Mouse (Mus musculus) urinary bladder, adult 2 months (tissue): ENCODE data around the gene Gbp5. TPM values are rescaled to one million over a fixed set of nuclear protein-coding genes. Genes with fewer than 3 reads are reported as not detected.

Experiments used
- DNase-seq: peaks from one replicate; pipeline ENCODE4 v3.0.0; 2022; ENCODE audit warnings: low spot score
- polyA plus RNA-seq: library from polyadenylated mRNA; depleted of rRNA; stranded (reverse); fragments of >200 nt; gene quantifications from 2 replicates; pipeline ENCODE4 v1.2.3, GENCODE M21; 2012; rRNA removed

The Gbp5 gene
- 18.0 and 31.9 TPM in 2 replicates for polyA plus RNA-seq

DNA sequence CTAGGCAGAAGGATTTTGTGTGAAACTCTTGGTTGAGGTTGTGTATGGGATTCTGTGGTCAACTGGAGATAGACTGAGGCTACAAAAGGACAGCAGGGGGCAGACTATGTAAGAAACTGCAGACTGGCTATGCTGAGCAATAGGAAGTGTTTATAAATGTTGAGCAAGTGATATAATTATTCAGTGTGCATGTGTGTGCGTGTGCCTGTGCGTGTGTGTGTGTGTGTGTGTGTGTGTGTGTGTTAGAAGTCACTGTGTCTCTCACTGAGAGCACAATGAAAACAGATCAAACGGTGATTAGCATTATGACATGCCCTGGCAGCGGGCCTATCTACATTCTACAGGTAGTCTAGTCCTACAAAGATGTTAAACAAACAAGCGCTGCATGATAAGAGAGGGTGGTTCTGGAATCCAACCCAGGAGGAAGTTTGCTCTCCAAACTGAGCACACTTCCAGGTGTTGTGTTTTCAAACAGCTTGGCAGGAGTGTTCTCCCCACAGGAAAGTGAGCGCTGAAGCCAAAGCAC, at the start of gene Gbp5:
TSS of gene Gbp5 (plus strand) at position 443 of the 526 bp plus-strand sequence.
- DNase-seq, result peak; percentile 61

DNA sequence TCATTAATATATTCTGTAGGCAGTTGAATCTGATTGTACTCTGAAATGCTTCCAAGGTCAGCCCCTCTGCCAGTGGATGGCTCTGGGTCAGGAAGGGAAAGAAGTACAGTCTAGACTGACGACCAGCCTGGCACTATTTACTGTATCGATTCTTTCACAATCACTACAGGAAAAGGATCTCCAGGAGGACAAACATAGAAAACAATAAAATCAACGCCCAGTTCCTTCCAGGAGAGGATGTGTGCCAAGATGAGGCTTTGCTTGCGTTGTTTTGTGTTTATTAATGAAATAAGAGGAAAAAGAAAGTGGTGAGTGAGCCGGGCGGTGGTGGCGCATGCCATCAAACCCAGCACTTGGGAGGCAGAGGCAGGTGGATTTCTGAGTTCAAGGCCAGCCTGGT, 39.6 kb upstream of the Gbp5 start:
- DNase-seq, result no peak

DNA sequence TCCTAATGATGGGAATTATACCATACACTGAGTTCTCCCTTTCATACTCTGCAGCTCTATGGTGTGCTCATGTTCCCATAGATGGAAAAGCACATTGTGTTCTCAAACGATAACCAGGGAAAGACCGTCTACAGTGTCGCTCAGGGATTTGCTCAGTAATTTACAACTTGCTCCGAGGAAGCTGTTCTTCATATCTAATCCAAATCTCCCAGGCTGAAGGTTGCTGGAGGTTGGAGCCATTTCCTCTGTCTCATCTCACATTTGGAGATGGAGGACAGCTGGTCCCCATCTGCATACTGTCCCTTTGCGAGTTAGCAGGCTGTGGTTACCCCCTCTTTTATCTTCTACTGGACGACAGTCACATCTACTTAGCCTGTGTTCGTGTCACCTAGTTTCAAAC, 34.5 kb upstream of the Gbp5 start:
- no peak for DNase-seq

DNA sequence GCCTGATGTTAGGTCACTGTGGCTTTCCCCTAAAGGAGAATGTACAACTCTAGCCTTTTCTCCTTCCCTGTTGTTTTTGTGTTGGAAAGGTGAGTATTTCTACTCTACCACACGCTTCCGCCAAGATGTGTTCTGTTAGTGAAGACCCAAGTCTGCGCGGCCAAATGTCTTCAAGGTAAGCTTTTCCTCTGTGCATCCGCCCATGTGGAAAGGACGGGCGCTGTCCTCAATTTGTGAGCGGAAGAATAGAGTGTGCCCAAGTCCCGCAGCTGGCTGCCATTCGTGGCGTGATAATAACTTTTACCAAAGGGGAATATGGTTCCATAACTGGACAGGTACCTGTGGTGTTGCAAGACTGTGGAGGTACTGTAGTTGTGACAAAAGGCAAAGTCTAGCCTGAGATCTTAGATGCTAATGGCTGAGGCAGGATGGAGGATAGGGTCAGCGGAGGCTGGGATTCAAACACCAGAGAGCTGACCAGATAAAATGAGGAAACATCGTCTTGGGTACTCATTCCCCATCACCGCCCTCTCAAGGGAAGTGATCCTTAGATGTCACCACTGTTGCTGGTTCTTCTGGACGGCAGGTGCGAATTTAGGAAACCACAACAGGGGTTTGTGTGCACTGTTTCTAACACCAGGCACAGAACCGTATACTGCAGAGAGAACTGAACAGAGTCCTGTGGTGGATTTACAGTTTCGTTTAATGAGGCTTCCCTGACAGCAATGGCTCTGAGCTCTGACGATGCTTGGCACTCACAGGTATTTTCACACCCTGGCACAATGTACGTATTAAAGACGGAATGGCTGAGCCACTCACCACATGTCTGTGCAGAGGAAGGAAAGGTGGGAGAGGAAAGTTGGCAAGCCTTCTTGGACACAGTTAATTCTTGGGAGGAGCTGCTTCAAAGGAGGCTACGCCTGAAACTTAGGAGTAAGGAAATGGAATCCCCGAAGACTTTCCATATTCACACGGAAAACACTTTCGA, 30.7 kb upstream of the Gbp5 start:
- DNase-seq, result no peak

DNA sequence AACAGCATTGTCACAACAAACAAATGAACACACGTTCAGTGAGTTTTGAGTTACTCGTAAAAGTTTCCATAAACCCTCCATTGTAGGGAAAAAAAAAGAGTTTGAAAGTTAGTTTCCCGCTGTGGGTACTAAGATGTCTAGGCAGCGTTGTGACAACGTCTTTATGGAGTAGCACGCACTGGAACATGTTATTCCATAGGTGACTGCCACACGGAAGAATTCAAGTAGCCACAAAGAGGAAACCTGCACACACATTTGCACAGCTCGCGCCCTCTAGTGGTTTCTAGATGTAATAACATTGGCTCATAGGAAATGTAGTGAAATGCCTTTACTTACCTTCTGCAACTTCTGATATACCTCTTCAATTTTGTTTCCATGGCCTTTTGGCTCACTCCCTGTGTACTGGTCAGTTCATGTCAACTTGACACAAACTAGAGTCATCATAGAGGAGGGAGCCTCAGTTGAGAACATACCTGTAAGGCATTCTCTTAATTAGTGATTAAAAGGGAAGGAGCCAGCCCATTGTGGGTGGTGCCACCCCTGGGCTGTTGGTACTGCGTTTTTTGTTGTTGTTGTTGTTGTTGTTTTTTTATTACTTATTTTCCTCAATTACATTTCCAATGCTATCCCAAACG, 19.3 kb upstream of the Gbp5 start:
- no peak for DNase-seq

DNA sequence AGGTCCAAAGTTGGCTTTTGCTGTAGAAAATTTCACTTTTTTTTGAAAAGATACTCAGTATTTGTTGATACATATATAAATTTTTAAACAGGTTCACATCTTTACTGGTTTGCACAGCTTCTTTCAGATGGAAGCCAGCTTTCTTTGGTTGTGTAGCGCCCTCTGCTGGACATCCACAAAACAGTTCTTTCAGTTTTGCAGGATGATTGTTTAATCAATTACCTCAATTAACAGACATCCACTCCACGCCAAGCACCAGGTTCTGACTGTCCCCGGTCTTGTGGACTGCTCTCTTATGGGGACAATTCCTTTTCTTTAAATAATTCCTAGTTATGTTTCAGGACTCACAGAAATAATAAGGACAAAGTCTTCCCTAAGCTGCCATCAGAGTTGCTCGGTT, 17.9 kb upstream of the Gbp5 start:
- DNase-seq, result no peak

DNA sequence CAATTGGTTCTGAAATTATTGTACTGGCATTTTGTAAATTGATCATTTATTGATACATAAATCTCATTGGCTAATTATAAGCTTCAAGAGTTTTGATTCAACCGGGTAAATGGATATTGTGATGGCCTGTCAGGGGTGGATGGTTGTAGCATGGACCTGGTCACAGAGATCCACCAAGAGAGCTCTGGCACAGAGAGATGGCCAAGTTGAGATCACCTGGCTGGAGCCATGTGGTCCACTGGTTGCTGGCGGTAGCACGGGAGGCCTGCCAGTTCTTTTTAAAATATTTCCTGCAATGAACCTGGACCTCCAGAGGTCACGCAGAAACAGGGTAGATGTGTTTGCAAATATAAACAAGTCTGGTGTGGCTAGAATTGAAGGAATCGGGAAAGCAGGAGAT, 15.9 kb upstream of the Gbp5 start:
- no peak for DNase-seq

DNA sequence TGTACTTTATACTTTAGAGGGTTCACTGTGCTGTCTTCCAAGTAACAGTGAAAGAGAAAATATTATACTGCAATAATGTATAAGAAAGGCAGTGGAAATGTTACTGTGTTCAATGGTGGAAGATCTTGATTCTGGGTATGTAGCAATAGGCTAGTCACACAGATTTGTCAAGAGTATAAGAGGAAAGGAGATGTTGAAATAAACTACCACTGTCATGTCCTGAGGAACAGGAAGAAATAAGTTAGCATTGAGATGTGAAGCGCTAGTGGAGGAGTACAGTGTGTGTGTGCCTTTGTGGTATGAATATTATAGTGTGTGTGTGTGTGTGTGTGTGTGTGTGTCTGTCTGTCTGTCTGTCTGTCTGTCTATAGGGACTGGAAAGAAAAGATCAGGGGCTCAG, 15.4 kb upstream of the Gbp5 start:
- DNase-seq, result no peak

DNA sequence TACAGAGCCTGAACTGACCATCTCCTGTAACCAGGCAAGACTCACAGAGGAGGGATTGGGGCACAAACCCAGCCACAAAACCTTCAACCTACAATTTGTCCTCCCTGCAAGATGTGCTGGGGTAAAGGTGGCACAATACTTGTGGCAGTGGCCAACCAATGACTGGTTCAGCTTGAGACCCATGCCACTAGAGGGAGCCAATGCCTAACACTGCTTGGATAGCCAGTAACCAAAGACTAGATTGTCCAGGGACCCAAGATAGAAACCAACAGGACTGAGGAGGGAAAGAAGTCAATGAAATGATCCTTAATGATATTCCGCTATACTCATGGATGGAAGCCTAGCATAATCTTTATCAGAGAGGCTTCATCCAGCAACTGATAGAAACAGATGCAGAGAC, 3.3 kb upstream of the Gbp5 start:
- no peak for DNase-seq

DNA sequence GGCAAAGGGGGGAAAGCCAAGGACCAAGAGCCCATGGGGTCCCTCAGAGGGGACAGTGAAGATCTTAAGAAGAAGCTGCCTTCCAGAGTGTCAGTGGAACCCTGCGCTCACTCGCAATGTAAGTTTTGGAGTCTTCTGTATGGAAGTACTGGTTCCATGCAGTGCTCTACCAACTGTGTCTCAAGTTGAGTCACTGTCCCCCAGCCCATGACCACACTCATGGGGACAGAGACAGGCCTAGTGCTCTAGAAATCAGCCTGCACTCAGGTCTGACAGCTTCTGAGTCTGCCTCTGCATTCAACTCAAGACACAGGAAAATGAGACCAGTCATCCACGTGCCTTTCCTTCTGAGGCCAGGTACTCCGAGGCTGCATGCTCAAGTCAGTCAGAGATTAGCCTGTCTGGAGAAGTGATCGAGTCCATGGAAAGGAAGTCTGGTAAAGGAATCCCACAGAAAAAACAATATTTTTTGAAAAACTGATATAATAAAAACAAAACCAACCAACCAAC, 1.4 kb downstream of the Gbp5 start:
- no peak for DNase-seq

DNA sequence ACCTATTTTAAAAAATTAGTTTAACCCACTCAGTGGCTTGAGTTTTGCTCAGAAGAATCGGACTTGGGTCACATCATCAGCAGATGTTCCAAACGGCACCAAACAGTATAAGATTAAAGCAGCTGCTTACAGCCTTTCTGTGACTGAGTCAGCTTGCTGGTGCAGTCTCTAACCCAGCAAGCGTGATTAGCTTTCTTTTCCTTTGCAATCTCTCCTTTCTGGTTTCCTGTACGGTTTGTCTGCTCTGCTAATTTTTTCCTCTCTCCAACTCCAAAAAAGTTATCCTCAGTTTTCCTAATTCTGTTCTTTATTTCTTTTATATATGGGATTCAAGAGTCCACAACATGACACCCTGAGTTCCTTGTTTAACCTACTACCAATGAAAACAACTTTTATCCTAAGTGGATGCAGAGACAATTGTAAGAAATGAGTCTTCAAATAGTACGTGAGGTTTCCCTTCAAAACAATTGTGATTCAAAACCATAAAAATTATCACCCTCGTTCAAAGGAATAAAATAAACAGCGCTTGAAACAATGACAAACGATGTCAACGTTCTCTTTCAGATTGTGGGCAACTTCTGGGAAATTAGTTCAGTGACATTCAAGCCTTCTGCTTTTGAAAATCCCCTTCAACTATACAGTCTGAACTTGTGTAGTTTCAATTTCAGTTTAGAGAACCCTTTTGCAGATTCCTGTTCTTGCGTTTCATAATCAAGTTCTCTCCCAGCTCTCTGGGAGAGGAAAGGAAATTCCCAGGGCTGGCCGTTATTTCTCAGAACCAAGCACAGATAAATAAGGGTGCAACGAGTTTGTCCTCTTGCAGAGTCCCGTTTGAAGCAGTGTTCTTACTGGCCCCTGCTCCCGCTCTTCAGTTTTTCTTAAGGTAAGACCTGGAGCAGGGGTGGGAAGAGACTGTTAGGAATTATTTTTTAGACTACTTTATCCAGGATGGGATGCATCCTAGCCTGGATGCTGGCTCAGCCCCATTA, 2.6 kb downstream of the Gbp5 start:
- no peak for DNase-seq

DNA sequence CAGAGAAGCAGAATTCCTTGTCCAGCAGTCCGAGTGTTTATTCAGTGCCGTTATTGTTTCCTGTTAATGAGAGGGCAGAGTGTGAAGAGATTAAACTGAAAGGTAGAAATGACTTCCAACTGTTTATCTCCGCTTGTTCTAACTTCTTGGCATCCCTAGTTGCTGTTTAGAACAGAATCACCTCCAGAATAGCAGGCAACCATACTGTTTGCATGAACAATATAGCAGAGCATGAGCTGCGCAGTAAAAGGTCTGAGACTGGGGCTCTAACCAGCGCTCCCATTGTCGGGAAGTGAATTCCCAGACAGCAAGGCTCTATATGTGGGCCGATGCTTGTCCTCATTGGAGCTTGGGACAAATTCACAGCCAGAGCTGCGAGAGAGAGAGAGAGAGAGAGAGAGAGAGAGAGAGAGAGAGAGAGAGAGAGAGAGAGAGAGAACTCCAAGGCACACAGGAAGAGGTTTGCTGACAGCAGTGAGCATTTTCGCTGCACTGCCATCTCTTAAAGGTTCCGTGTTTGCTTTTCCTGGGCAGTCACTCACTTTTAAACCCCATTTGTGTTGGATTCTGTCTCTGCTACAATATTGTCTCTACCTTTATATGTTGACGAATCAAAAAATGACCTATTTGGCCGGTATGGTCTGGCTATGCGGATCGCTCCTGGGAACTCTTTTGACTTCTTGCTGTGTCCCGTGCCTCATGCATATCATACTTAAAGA, 3.5 kb downstream of the Gbp5 start:
- no peak for DNase-seq

DNA sequence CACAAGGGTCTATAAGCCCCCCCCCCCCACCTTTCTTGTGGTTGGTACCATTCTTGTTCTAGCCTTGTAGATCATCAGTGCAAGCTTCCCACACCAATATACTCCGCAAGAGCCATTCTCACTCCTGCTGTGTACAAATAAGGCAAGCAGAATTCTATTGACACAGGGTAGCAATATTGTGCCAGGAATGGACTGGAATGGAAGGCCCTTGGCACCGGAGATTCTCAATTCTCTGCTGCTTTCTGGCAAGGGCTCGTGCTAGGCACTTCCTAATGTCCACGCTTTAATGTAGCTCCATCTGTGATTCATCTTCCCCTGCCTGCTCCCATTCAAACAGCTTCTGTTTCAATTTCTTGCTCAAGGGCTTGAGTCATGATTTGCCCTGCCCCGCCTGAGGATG, 5.2 kb downstream of the Gbp5 start:
- DNase-seq, result no peak

DNA sequence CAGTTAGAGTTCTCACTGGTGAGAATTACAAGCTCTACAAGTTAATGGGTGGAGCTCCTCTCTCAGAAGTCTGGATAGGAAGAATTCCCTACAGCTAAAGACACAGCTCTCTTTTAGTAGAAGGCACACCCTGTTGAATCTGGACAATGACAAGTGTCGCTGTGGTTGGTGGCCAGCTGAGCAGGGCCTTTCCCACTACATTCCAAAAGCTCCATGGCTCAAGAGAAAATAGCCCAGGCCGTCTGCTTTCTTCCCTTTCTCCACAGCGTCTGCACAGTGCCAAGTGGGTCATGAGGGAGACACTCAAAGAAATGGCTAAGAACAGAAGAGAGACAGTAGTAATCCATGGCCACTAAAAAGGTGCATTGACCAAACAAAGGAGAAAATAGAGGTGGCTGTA, 34.3 kb downstream of the Gbp5 start:
- DNase-seq, result no peak

DNA sequence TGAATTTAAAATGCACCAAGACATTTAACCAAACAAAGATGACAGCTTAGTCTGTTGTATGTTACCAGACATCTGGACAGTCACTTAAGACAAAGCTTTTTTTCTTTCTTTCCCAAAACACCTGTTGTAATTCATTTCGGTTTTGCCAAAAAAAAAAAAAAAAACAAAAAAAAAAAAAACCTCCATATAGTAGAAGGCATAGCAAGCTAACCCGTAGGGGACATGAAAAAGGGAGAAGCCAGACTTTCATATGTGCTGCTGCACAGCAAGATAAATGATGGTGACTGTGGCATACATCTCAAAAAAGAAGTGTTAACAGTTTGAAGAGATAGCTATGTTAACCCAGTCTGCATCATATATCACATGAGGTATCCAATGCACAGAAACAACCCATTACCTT, 35.8 kb downstream of the Gbp5 start:
- no peak for DNase-seq

DNA sequence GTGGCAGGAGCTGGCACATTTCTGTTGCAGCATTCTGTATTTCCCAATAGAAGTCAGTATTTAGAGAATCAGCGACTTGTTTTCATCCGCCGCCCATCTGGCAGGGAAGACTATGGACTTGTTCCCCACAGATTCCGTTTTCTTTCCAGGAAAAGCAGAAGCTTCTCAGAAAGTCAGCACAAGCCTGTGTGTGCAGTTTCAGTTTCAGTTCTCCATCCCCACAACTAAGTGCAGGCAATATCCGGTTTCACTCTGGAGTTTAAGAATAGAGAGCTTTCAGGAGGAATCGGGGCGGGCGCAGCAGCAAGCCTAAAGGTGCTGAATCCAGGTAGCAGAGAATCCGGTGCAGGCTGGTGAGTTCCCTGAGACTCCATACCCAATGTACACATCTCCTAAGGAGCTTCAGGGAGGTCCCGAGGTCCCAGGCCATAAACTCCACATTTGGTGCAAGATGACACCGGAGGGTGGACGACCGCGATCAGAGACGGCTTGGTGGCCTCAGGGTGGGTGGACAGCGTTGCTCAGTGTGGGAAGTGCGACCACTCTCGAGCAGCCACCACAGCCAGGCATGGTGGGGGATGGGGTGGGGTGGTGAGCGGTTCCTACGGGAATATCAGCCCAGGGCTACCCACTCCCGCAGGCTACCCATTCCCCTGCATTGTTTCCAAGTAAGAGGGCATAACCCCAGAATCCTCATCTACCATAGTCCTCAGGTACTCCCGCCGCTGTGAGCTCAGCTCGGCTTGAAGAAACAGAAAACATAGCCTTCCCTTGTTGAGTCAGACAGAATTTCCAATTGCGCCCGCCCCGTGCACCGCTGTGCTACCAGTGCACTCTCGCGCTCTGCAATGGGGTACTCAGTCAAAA, 36.5 kb downstream of the Gbp5 start, which contains the start of gene Gbp7:
TSS of gene Gbp7 (plus strand) at position 256 of the 867 bp plus-strand sequence.
- peak; percentile 25 for DNase-seq

DNA sequence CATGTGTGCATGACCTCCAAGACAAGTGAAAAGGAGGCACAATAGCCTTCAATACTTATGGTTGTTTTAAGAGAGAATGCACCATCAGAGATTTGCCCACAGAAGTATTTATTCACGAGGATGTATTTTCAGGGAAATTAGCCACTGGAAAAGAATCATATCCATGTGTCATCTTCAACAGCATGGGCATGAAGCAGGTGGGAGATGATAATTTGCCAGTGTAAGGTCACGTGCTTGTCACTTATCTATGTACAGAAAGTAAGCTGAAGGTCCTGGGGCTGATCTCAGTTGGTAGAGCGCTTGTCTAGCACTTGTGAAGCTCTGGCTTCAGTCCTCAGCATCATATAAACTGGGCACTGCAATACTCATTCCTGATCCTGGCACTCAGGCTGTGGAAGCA, 37.8 kb downstream of the Gbp5 start:
- DNase-seq, result no peak

DNA sequence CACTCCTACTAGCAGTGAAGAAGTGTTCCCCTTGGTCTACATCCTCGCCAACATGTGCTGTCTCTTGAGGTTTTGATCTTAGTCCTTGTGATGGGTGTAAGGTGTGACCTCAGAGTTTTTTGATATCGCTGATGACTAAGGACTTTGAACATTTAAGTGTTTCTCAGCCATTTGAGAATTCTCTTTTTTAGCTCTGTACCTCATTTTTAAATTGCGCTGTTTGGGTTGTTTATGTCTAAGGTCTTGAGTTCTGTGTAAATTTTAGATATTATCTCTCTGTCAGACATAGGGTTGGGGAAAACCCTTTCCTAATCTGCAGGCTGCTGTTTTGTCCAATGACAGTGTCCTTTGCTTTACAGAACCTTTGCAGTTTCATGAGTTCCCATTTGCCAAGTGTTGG, 39.4 kb downstream of the Gbp5 start:
- DNase-seq, result no peak

DNA sequence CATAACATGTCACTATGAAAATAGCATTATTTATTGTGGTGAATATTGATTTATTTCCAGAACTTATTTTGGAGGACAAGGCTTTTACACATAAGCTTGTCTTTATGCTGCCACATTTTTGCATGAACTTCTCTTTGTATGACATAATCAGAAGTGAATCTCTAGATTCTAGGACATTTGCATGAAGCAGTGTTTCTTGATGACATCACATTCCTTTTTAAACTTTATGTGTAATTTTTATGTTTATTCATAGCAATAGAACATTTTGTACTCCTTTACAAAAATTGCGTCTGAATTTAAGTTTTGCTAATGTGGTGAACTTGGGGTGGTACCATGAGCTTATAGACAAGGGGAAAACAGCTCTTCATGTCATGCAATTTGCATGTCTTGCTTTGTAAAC, 41.9 kb downstream of the Gbp5 start:
- no peak for DNase-seq

DNA sequence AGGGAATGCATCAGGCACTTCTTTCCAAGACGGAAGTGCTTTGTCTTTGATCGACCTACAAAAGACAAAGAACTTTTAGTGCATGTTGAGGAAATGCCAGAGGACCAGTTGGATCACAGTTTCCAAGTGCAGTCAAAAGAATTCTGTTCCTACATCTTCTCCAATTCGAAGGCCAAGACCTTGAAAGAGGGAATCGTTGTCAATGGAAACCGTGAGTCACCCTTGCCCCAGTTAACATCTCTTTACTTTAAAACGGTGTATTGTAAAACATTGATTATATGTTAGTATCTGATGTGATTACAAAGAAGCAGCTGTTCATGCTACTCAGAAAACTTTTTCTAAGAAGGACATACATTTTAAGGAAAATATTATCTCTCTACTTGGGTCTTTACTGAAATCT, 47.6 kb downstream of the Gbp5 start:
- DNase-seq, result no peak
